Comparison of ENCODE assay signal across 19 mouse cellular contexts in the genomic region with DNA sequence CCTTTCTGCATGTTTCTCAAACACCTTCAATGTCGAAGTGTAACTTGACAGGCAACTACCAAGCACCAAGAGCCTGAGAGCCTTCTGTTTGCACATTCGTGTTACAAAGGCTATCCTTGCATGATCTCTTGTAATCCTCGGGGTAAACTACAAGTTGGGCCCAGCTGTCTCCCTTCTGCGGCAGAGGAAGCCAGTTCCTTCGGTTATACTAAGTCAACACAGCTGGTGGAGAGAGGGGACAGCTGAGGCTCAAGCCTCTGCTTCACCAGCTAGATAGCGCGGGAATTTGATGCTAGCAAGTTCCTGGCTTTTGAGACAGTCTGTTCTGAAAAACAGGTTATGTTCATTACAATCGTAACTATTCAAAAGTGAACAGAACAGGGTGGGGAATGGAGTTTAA. TPM values are rescaled to one million over a fixed set of nuclear protein-coding genes. Genes with fewer than 3 reads are reported as not detected.
DNase-seq lines count a peak whose midpoint lies in the region; ATAC-seq and TF ChIP-seq lines count a peak whose summit lies in the region.
"Had no signal": no experiment of that assay in that cellular context is flagged by ENCODE, and none has a peak within 500 bp of the region (broad histone marks: within the 10 kb centered on the region; RNA-seq: fewer than 3 reads in every experiment).

No protein-coding gene starts in this region.

- TF ChIP-seq POLR2A in lung, adult 2 months (IDR thresholded peaks at IDR 0.05; ENCODE audit: borderline replicate concordance, extremely low read depth, low read depth, low read length), result no peak

- no peak for TF ChIP-seq CTCF in lung, postnatal 0 days (IDR thresholded peaks at IDR 0.05)
- TF ChIP-seq CTCF in lung, adult 2 months (IDR thresholded peaks at IDR 0.05; ENCODE audit: insufficient read depth, low read length), result no peak

- peak; percentile 75 for DNase-seq in lung, postnatal 0 days (ENCODE audit: low spot score)
- DNase-seq in lung, adult 2 months, result no peak
- peak; percentile 40 for DNase-seq in embryo, embryonic 10.5 days (ENCODE audit: low spot score)
- peak; percentile 61 for DNase-seq in lung, postnatal 10 days
- DNase-seq in right cerebral cortex, postnatal 4 days, result no peak
- DNase-seq in liver, embryonic 11.5 days (ENCODE audit: low spot score), result no peak
- DNase-seq: cerebellum, adult 11 months; cerebellum, postnatal 25 days; kidney, adult 9 months; midbrain, embryonic 14.5 days had no signal

- H3K36me3 ChIP-seq in hindbrain, embryonic 13.5 days, result no peaks in the 10 kb centered on the region
- no peaks in the 10 kb centered on the region for H3K36me3 ChIP-seq in hindbrain, embryonic 12.5 days
- H3K36me3 ChIP-seq in lung, postnatal 0 days (ENCODE audit: insufficient read depth, low read length), result no peaks in the 10 kb centered on the region
- no peaks in the 10 kb centered on the region for H3K36me3 ChIP-seq in liver, embryonic 11.5 days (ENCODE audit: control insufficient read depth, insufficient read depth, low read length)
- H3K36me3 ChIP-seq: heart, embryonic 15.5 days; hindbrain, embryonic 15.5 days; limb, embryonic 15.5 days; neural tube, embryonic 12.5 days had no signal

- H3K27ac ChIP-seq in hindbrain, embryonic 13.5 days, result no peak overlapping the region
- H3K27ac ChIP-seq in hindbrain, embryonic 12.5 days, result no peak overlapping the region
- no peak overlapping the region for H3K27ac ChIP-seq in lung, postnatal 0 days (ENCODE audit: low read length)
- no peak overlapping the region for H3K27ac ChIP-seq in liver, embryonic 11.5 days (ENCODE audit: low read depth, low read length)
- H3K27ac ChIP-seq: heart, embryonic 15.5 days; hindbrain, embryonic 15.5 days; limb, embryonic 15.5 days; macrophage; neural tube, embryonic 12.5 days had no signal

- ATAC-seq in hindbrain, embryonic 13.5 days (ENCODE audit: low FRiP score), result no peak
- ATAC-seq in hindbrain, embryonic 12.5 days (ENCODE audit: low FRiP score), result no peak
- peak; percentile 79 for ATAC-seq in lung, postnatal 0 days
- no peak for ATAC-seq in liver, embryonic 11.5 days (replicated peaks; ENCODE audit: low FRiP score)
- ATAC-seq: forebrain, embryonic 16.5 days had no signal

- no peak for TF ChIP-seq EP300 in lung, postnatal 0 days (IDR thresholded peaks at IDR 0.05)

- 0 out of 2 replicates have a peak overlapping the region, but pooled peaks have one; percentile 9 for H3K9ac ChIP-seq in hindbrain, embryonic 13.5 days
- H3K9ac ChIP-seq in hindbrain, embryonic 12.5 days, result no peak overlapping the region
- no peak overlapping the region for H3K9ac ChIP-seq in lung, postnatal 0 days (replicated peaks; ENCODE audit: low read depth)
- H3K9ac ChIP-seq in liver, embryonic 11.5 days (ENCODE audit: low read depth, low read length), result no peak overlapping the region
- H3K9ac ChIP-seq: heart, embryonic 15.5 days; hindbrain, embryonic 15.5 days; limb, embryonic 15.5 days; neural tube, embryonic 12.5 days had no signal

- peaks cover 13% of the 10 kb centered on the region; the same call in 1 of the 2 replicates for H3K27me3 ChIP-seq in hindbrain, embryonic 13.5 days
- 0 out of 2 replicates have a peak, but pooled peaks cover 3% of the 10 kb centered on the region for H3K27me3 ChIP-seq in hindbrain, embryonic 12.5 days
- no peaks in the 10 kb centered on the region for H3K27me3 ChIP-seq in lung, postnatal 0 days (replicated peaks; ENCODE audit: insufficient read depth, low read length)
- no peaks in the 10 kb centered on the region for H3K27me3 ChIP-seq in liver, embryonic 11.5 days (replicated peaks; ENCODE audit: control insufficient read depth, insufficient read depth, low read length)
- H3K27me3 ChIP-seq: hindbrain, embryonic 15.5 days; limb, embryonic 15.5 days had no signal

- WGBS in hindbrain, embryonic 13.5 days, result 59% methylated on average over 8 of the region's 8 CpGs
- WGBS in hindbrain, embryonic 12.5 days, result 54% methylated on average over 8 of the region's 8 CpGs
- 24% methylated on average over 8 of the region's 8 CpGs for WGBS in lung, postnatal 0 days
- WGBS in lung, adult 2 months, result 37% methylated on average over 8 of the region's 8 CpGs
- WGBS in liver, embryonic 11.5 days, result 54% methylated on average over 8 of the region's 8 CpGs

- H3K4me1 ChIP-seq in hindbrain, embryonic 13.5 days (replicated peaks), result no peaks in the 10 kb centered on the region
- 0 out of 2 replicates have a peak, but pooled peaks cover 4% of the 10 kb centered on the region for H3K4me1 ChIP-seq in hindbrain, embryonic 12.5 days
- H3K4me1 ChIP-seq in lung, postnatal 0 days (ENCODE audit: insufficient read depth, low read depth, low read length), result no peaks in the 10 kb centered on the region
- H3K4me1 ChIP-seq in lung, adult 2 months (ENCODE audit: control insufficient read depth, insufficient read depth, low read length), result no peaks in the 10 kb centered on the region
- H3K4me1 ChIP-seq in liver, embryonic 11.5 days (replicated peaks; ENCODE audit: control insufficient read depth, insufficient read depth, low read length), result peaks cover 10% of the 10 kb centered on the region
- H3K4me1 ChIP-seq: heart, embryonic 15.5 days; limb, embryonic 15.5 days; neural tube, embryonic 12.5 days had no signal

- H3K9me3 ChIP-seq in hindbrain, embryonic 13.5 days, result no peaks in the 10 kb centered on the region
- H3K9me3 ChIP-seq in hindbrain, embryonic 12.5 days (replicated peaks), result no peaks in the 10 kb centered on the region
- H3K9me3 ChIP-seq in lung, postnatal 0 days (ENCODE audit: low read length), result no peaks in the 10 kb centered on the region
- no peaks in the 10 kb centered on the region for H3K9me3 ChIP-seq in liver, embryonic 11.5 days (ENCODE audit: control insufficient read depth, low read length)
- H3K9me3 ChIP-seq: heart, embryonic 15.5 days; hindbrain, embryonic 15.5 days; limb, embryonic 15.5 days; neural tube, embryonic 12.5 days had no signal

- H3K4me2 ChIP-seq in hindbrain, embryonic 13.5 days, result no peak overlapping the region
- no peak overlapping the region for H3K4me2 ChIP-seq in hindbrain, embryonic 12.5 days (replicated peaks)
- H3K4me2 ChIP-seq in lung, postnatal 0 days (replicated peaks; ENCODE audit: low read depth, low read length), result no peak overlapping the region
- H3K4me2 ChIP-seq in liver, embryonic 11.5 days, result no peak overlapping the region
- H3K4me2 ChIP-seq: heart, embryonic 15.5 days; hindbrain, embryonic 15.5 days; limb, embryonic 15.5 days; neural tube, embryonic 12.5 days had no signal

- no peak overlapping the region for H3K4me3 ChIP-seq in hindbrain, embryonic 13.5 days
- no peak overlapping the region for H3K4me3 ChIP-seq in hindbrain, embryonic 12.5 days
- H3K4me3 ChIP-seq in lung, postnatal 0 days (ENCODE audit: low read depth, low read length), result no peak overlapping the region
- no peak overlapping the region for H3K4me3 ChIP-seq in lung, adult 2 months (replicated peaks; ENCODE audit: extremely low read depth, low read depth, low read length)
- H3K4me3 ChIP-seq in liver, embryonic 11.5 days (ENCODE audit: low read depth, low read length), result no peak overlapping the region
- H3K4me3 ChIP-seq: erythroblast, embryonic 14.5 days; heart, embryonic 15.5 days; hindbrain, embryonic 15.5 days; limb, embryonic 15.5 days; neural tube, embryonic 12.5 days had no signal

RNA-seq across cellular contexts. Expression of gene Exoc7, which starts 5.3 kb away (rescaled TPM):
- polyA plus RNA-seq in hindbrain, embryonic 13.5 days (2015; fragmentation: Nextera tagmentation; extraction: Ambion mirVana), result 94.4 and 97.5 TPM in 2 replicates
- polyA plus RNA-seq in hindbrain, embryonic 12.5 days (2016; fragmentation: Nextera tagmentation; extraction: Ambion mirVana), result 82.8 and 89.1 TPM in 2 replicates
- polyA plus RNA-seq in lung, postnatal 0 days (2015; fragmentation: Nextera tagmentation; extraction: Ambion mirVana), result 41.3 and 41.9 TPM in 2 replicates
- 29.9 and 33.2 TPM in 2 replicates for polyA plus RNA-seq in lung, adult 2 months (2012; rRNA removed)
- polyA plus RNA-seq in liver, embryonic 11.5 days (2014; fragmentation: Nextera tagmentation; extraction: Ambion mirVana), result 47.4 and 51.3 TPM in 2 replicates

RNA-seq across cellular contexts. Expression of gene Foxj1, which starts 22.8 kb away (rescaled TPM):
- polyA plus RNA-seq in hindbrain, embryonic 13.5 days (2015; fragmentation: Nextera tagmentation; extraction: Ambion mirVana), result 14.2 and 24.3 TPM in 2 replicates
- polyA plus RNA-seq in hindbrain, embryonic 12.5 days (2016; fragmentation: Nextera tagmentation; extraction: Ambion mirVana), result 27.2 and 28.2 TPM in 2 replicates
- 39.8 and 44.9 TPM in 2 replicates for polyA plus RNA-seq in lung, postnatal 0 days (2015; fragmentation: Nextera tagmentation; extraction: Ambion mirVana)
- 78.4 and 114 TPM in 2 replicates for polyA plus RNA-seq in lung, adult 2 months (2012; rRNA removed)
- polyA plus RNA-seq in liver, embryonic 11.5 days (2014; fragmentation: Nextera tagmentation; extraction: Ambion mirVana), result 1.2 and 1.3 TPM in 2 replicates
- polyA plus RNA-seq: macrophage had no signal

RNA-seq across cellular contexts. Expression of gene Galr2, which starts 31.6 kb away (rescaled TPM):
- polyA plus RNA-seq in hindbrain, embryonic 13.5 days (2015; fragmentation: Nextera tagmentation; extraction: Ambion mirVana), result 0.27 and 0.56 TPM in 2 replicates
- 0.53 and 0.56 TPM in 2 replicates for polyA plus RNA-seq in hindbrain, embryonic 12.5 days (2016; fragmentation: Nextera tagmentation; extraction: Ambion mirVana)
- 0.11 TPM in 1 of 2 replicates, not detected in the other for polyA plus RNA-seq in lung, postnatal 0 days (2015; fragmentation: Nextera tagmentation; extraction: Ambion mirVana)
- polyA plus RNA-seq in lung, adult 2 months (2012; rRNA removed), result 0.10 and 0.18 TPM in 2 replicates
- polyA plus RNA-seq in liver, embryonic 11.5 days (2014; fragmentation: Nextera tagmentation; extraction: Ambion mirVana), result 0.11 TPM in 1 of 2 replicates, not detected in the other
- polyA plus RNA-seq: erythroblast, embryonic 14.5 days; macrophage had no signal

RNA-seq across cellular contexts. Expression of gene Srp68, which starts 38.3 kb away (rescaled TPM):
- polyA plus RNA-seq in hindbrain, embryonic 13.5 days (2015; fragmentation: Nextera tagmentation; extraction: Ambion mirVana), result 63.7 and 64.4 TPM in 2 replicates
- polyA plus RNA-seq in hindbrain, embryonic 12.5 days (2016; fragmentation: Nextera tagmentation; extraction: Ambion mirVana), result 85.2 and 88.0 TPM in 2 replicates
- polyA plus RNA-seq in lung, postnatal 0 days (2015; fragmentation: Nextera tagmentation; extraction: Ambion mirVana), result 43.0 and 47.4 TPM in 2 replicates
- polyA plus RNA-seq in lung, adult 2 months (2012; rRNA removed), result 29.7 and 42.9 TPM in 2 replicates
- polyA plus RNA-seq in liver, embryonic 11.5 days (2014; fragmentation: Nextera tagmentation; extraction: Ambion mirVana), result 88.4 and 89.4 TPM in 2 replicates

Comparison
In these comparisons a context has a peak if more than half of its experiments do, and no peak if none do; other contexts are left out.
1. DNase-seq: peak in lung, postnatal 0 days (single experiment), embryo, embryonic 10.5 days (single experiment) and lung, postnatal 10 days (single experiment); none in lung, adult 2 months (single experiment), right cerebral cortex, postnatal 4 days (single experiment) and liver, embryonic 11.5 days (single experiment).